ENCODE assay signal across 14 mouse cellular contexts in the genomic region with DNA sequence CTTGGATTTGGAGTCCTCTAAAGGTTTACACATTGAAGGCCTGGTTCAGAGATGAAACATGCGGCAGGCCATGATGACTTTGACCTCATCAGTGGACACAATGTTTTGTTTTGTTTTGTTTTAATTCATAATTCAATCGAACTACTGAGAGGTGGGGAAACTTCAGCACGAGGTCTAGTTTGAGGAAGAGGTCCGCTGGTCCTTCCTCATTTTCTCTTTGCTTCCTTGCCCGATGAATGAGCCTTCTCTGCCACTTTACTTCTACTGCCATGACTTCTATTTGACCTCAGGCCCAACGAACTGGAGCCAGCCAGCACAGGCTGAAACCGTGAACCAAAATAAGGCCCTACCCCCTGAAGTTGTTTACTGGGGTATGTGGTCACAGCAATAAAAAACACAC.
"Had no signal": no experiment of that assay in that cellular context is flagged by ENCODE, and none has a peak within 500 bp of the region (broad histone marks: within the 10 kb centered on the region; RNA-seq: fewer than 3 reads in every experiment).

No protein-coding gene starts in this region.

- H3K9ac ChIP-seq: limb, embryonic 15.5 days; liver, embryonic 14.5 days; midbrain, embryonic 12.5 days had no signal

- H3K27me3 ChIP-seq: limb, embryonic 15.5 days; midbrain, embryonic 12.5 days had no signal

- H3K4me3 ChIP-seq: limb, embryonic 15.5 days; midbrain, embryonic 12.5 days had no signal

- DNase-seq: kidney, adult 8-10 months; kidney, postnatal 25 days; layer of hippocampus, postnatal 36 days; lung, adult 18-20 months; lung, postnatal 36 days; right cerebral cortex, adult 18-20 months; right cerebral cortex, postnatal 25 days; thymus, postnatal 14 days had no signal

- H3K27ac ChIP-seq: limb, embryonic 15.5 days; liver, embryonic 14.5 days; midbrain, embryonic 12.5 days; stomach, postnatal 0 days had no signal

- H3K36me3 ChIP-seq: limb, embryonic 15.5 days; midbrain, embryonic 12.5 days had no signal

- ATAC-seq: intestine, embryonic 16.5 days; midbrain, embryonic 16.5 days had no signal
